Comparison of ENCODE assay signal across 13 mouse cellular contexts in the genomic region with DNA sequence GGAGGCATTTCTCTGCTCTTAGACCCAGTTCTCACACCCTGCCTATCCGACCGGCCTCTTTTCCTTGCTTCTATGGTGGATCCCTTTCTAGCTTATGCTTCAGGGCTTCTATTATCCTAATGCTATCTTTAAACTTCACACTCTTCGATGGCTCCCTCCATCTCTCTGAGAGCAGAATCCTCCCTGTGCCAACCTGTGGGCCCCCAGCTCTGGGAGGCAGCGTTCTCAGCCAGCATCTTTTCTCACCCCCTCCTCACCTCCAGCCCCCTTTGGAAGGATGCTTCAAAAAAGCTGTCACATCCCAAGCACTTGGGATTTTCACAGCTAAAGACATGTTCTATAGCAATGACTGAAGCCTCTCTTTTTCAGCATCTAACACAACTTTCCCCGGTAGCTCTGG.
"Had no signal": no experiment of that assay in that cellular context is flagged by ENCODE, and none has a peak within 500 bp of the region (broad histone marks: within the 10 kb centered on the region; RNA-seq: fewer than 3 reads in every experiment).

No protein-coding gene starts in this region.

- DNase-seq: lung, adult 18-20 months; lung, embryonic 14.5 days; lung, postnatal 10 days; lung, postnatal 4 days; midbrain, embryonic 14.5 days; retina, postnatal 1 day; right cerebral cortex, postnatal 14 days; right cerebral cortex, postnatal 4 days; spleen, adult 18-20 months; thymus, adult 2 months; thymus, postnatal 25 days; thymus, postnatal 4 days had no signal

- ATAC-seq: midbrain, embryonic 16.5 days had no signal
